Mouse (Mus musculus) heart, postnatal 0 days (tissue): ENCODE results near the gene Ltk.

Experiments
- CTCF ChIP-seq: IDR thresholded peaks from 2 replicates; pipeline ENCODE4 v1.5.1; 2016; ENCODE audit warnings: antibody characterized with exemption, control low read depth, low read depth
- EP300 ChIP-seq: IDR thresholded peaks from 2 replicates; pipeline ENCODE4 v1.6.1; 2016; ENCODE audit warnings: antibody characterized with exemption, low read depth

DNA sequence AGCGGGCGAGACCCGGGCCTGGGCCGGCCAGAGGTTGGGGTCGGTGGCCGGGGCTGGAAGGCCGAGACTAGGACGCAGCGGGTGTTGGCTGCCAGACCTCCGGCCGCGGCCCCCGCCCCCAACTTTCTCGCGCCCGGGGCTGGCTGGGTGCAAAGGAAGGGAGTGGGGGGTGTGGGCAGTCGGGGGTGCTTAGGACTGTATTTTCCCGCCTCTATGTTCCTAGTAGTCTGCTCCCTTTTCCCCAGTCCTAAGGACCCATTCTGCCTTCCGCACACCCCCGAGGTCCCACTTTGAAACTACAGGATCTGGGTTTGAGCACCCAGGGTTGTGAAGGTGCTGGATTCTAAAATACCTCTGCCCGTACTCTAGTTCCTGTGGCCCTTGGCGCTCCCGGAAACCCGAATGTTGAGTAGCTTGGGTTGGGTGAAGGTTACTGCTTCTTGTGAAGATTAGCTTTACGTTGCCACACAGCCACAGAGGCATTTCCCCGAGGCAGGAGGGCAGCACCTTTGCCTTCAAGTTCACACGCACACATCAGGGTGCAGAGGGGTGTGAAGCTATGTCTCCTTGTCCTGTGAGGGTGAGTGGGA lies 39.8 kb upstream of the Ltk start:
- TF ChIP-seq CTCF (no peak), EP300 (no peak)
